Mouse (Mus musculus) lung, adult 18-20 months (tissue): ENCODE data around the gene Synpo2l.
"Not testable (repeated sequence)": the region's sequence is repeated elsewhere in the genome, so short reads cannot be mapped to it uniquely, and the experiment has no call there.

Source experiments
- DNase-seq, 2 experiments: peaks; one replicate each; pipeline ENCODE4 v3.0.0; 2022; ENCODE audit warnings: mixed read lengths in 2 of 2

Synpo2l gene

GRCm38 (mm10) chr14:20640644-20641437 lies 27.3 kb downstream of the Synpo2l start, which contains the start of gene Usp54:
Gene Usp54, minus strand, starts transcription at chr14:20641063.
- peak; percentile 98 for DNase-seq

- DNase-seq: peak; percentile 8 to 18
Observed at GRCm38 (mm10) chr14:20639918-20640619, 28.1 kb downstream of the Synpo2l start.

- DNase-seq: no peak
Observed at GRCm38 (mm10) chr14:20638702-20639101, 29.5 kb downstream of the Synpo2l start.

GRCm38 (mm10) chr14:20637818-20638574 lies 30.2 kb downstream of the Synpo2l start:
- no peak for DNase-seq

- DNase-seq: not testable (repeated sequence)
Observed at GRCm38 (mm10) chr14:20636968-20637367, 31.2 kb downstream of the Synpo2l start.

GRCm38 (mm10) chr14:20635546-20635945 lies 32.6 kb downstream of the Synpo2l start:
- peak; percentile 38 to 60 for DNase-seq

- peak; percentile 52 to 76 for DNase-seq
Observed at GRCm38 (mm10) chr14:20631253-20631652, 36.9 kb downstream of the Synpo2l start.

GRCm38 (mm10) chr14:20626971-20627370 lies 41.2 kb downstream of the Synpo2l start:
- no peak for DNase-seq

- DNase-seq: no peak
Observed at GRCm38 (mm10) chr14:20626447-20626846, 41.7 kb downstream of the Synpo2l start.

- DNase-seq: no peak
Observed at GRCm38 (mm10) chr14:20622907-20623306, 45.2 kb downstream of the Synpo2l start.

GRCm38 (mm10) chr14:20622412-20622811 lies 45.7 kb downstream of the Synpo2l start:
- no peak for DNase-seq

- no peak for DNase-seq
Observed at GRCm38 (mm10) chr14:20621903-20622302, 46.3 kb downstream of the Synpo2l start.

- DNase-seq: no peak
Observed at GRCm38 (mm10) chr14:20619131-20619530, 49.0 kb downstream of the Synpo2l start.

- DNase-seq: peak; percentile 41 to 63
Observed at GRCm38 (mm10) chr14:20618211-20618610, 49.9 kb downstream of the Synpo2l start.

GRCm38 (mm10) chr14:20616421-20616820 lies 51.7 kb downstream of the Synpo2l start:
- peak; percentile 59 to 71 for DNase-seq

GRCm38 (mm10) chr14:20615075-20615474 lies 53.1 kb downstream of the Synpo2l start:
- no peak for DNase-seq

- no peak for DNase-seq
Observed at GRCm38 (mm10) chr14:20612820-20613219, 55.3 kb downstream of the Synpo2l start.

GRCm38 (mm10) chr14:20610146-20610545 lies 58.0 kb downstream of the Synpo2l start:
- DNase-seq: peak; percentile 85 to 90

- DNase-seq: no peak
Observed at GRCm38 (mm10) chr14:20609519-20609918, 58.6 kb downstream of the Synpo2l start.
